Mouse (Mus musculus) liver, embryonic 12.5 days (tissue): Measurements from ENCODE around the gene Syt6. TPM values are rescaled to one million over a fixed set of nuclear protein-coding genes. Genes with fewer than 3 reads are reported as not detected.
A peak's percentile ranks its signal among the peaks of the same experiment; 100 is the strongest.

Source experiments
- ATAC-seq: fragments of 200-750 bp; cut with Nextera tagmentation; 2 replicates; pipeline ENCODE4 v1.8.0; 2017; ENCODE audit warnings: moderate number of reproducible peaks, mild to moderate bottlenecking, moderate library complexity
- H3K27ac ChIP-seq: fragments of 300-500 bp; sonication (generic); 2 replicates; pipeline ENCODE4 v1.5.1; 2016; ENCODE audit warnings: mild to moderate bottlenecking
- H3K27me3 ChIP-seq: fragments of 300-500 bp; sonication (generic); replicated peaks from 2 replicates; pipeline ENCODE4 v1.6.1; 2016; ENCODE audit warnings: mild to moderate bottlenecking, moderate library complexity
- H3K36me3 ChIP-seq: fragments of 300-500 bp; sonication (generic); 2 replicates; pipeline ENCODE4 v1.6.1; 2016; ENCODE audit warnings: mild to moderate bottlenecking, moderate library complexity
- H3K4me1 ChIP-seq: fragments of 300-500 bp; sonication (generic); 2 replicates; pipeline ENCODE4 v1.6.1; 2016
- H3K4me2 ChIP-seq: fragments of 300-500 bp; sonication (generic); 2 replicates; pipeline ENCODE4 v1.6.1; 2016; ENCODE audit warnings: mild to moderate bottlenecking, moderate library complexity
- H3K4me3 ChIP-seq: fragments of 300-500 bp; sonication (generic); 2 replicates; pipeline ENCODE4 v1.5.1; 2016; ENCODE audit warnings: mild to moderate bottlenecking, moderate library complexity
- H3K9ac ChIP-seq: fragments of 300-500 bp; sonication (generic); 2 replicates; pipeline ENCODE4 v1.6.1; 2016; ENCODE audit warnings: mild to moderate bottlenecking, moderate library complexity
- H3K9me3 ChIP-seq: fragments of 300-500 bp; sonication (generic); replicated peaks from 2 replicates; pipeline ENCODE4 v1.6.1; 2016; ENCODE audit warnings: mild to moderate bottlenecking, moderate library complexity
- WGBS: fragments of 180-500 bp; shearing (Covaris S2); methylation state at CpG from one replicate; pipeline ENCODE4 v1.1.7; 2016; ENCODE audit not compliant: insufficient replicate concordance; 5-methylcytosine and 5-hydroxymethylcytosine counted together
- polyA plus RNA-seq: library from polyadenylated mRNA; unstranded; fragments of >200 nt; fragmentation: Nextera tagmentation; extraction: Ambion mirVana; gene quantifications from 2 replicates; pipeline ENCODE4 v1.2.1, GENCODE M21; 2016

Syt6 gene
- polyA plus RNA-seq = 0.14 and 0.19 TPM in 2 replicates

DNA sequence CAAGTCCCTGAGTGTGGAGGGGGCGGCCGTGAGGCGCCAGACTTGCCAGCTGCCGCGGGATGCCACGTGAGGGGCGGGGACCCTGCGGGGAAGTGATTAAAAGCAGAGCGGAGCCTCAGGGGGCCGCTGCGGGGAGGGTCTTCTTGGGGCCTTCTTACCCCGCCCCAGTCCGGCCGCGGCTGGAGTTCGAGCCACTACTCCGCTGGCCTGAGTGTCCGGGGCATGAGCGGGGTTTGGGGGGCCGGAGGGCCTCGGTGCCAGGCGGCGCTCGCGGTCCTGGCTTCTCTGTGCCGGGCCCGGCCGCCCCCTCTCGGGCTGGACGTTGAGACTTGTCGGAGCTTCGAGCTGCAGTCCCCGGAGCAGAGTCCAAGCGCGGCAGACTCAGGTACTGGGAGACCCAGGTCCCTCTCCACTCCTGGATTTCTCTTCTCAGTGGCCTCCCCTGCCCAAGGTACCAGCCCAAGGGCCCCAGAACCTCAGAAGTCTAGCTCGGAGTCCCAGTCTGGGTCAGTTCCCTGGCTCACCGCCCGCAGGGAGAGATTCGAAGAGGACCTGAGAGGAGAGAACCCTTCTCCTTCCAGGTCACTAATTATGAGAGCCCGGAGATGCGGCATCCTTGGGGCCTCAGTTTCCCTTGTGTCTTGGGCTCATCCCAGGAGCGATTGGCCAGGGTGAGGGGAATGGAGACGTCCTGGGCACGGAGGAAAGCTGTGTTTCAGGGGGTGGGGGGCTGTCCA, at the start of gene Syt6:
Syt6 (plus strand) TSS at position 76 of the 737 bp plus-strand sequence.
- Histone ChIP-seq H3K9me3 (no peaks in the 10 kb centered on the region), H3K27me3 (peaks cover 91% of the 10 kb centered on the region), H3K27ac (no peak within 1 kb of the TSS), H3K4me3 (peak within 1 kb of the TSS; percentile 41), H3K4me1 (peaks cover 11% of the 10 kb centered on the region; the same call in 1 of the 2 replicates), H3K36me3 (no peaks in the 10 kb centered on the region), H3K9ac (no peak within 1 kb of the TSS), H3K4me2 (peak within 1 kb of the TSS; percentile 64)
- 5% methylated on average over 44 of the region's 44 CpGs for WGBS
- ATAC-seq = no peak

DNA sequence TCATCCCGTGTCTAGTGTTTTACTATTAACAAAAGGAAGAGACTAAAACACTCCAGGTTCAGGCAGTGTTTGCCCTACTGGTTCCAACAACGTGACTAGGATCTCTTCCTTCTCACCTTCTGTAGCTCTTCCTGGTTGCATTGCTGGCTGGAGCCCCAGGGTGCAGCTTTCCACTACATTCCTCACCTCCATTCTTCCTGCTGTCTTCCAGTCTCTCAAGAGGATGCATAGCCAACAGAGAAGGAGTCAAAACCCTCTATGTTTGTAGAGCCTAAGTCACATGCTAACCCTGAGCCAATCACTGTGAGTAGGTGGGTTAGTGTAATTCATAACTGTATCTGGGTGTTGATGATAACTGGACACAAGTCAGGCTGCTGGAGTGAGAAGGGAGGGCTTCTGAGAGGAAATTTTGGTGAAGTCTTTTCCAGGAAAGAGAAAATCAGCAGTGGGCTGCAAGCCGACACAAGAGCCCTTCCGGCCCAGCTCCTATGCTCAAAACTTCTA, 48.8 kb upstream of the Syt6 start:
- 52% methylated on average over 4 of the region's 4 CpGs for WGBS
- H3K4me1 ChIP-seq = no peaks in the 10 kb centered on the region
- H3K9ac ChIP-seq = no peak overlapping the region
- no peaks in the 10 kb centered on the region for H3K27me3 ChIP-seq
- H3K36me3 ChIP-seq = no peaks in the 10 kb centered on the region
- H3K4me2 ChIP-seq = no peak overlapping the region
- no peak overlapping the region for H3K4me3 ChIP-seq
- H3K27ac ChIP-seq = no peak overlapping the region
- ATAC-seq = no peak
- H3K9me3 ChIP-seq = no peaks in the 10 kb centered on the region

DNA sequence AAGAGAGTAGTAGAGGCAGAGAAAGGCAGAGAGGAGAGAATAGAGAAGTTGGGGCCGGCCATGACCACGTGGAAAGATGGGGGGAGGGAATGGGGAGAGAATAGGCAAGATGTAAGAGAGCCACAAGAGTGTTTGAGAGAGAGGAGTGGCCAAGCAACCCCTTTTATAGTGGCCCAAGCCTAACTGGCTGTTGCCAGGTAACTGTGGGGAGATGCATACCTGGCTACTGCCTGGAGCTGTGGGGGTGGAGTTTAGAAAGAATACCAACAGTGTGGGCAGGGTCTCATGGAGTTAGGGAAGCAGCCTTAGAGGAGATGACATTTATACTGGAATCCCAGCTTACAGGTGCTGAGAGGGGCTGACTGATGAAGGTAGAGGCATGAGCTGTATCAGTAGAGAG, 48.2 kb upstream of the Syt6 start:
- no peak overlapping the region for H3K4me2 ChIP-seq
- H3K9ac ChIP-seq = no peak overlapping the region
- no peaks in the 10 kb centered on the region for H3K36me3 ChIP-seq
- no peak overlapping the region for H3K4me3 ChIP-seq
- no peaks in the 10 kb centered on the region for H3K4me1 ChIP-seq
- WGBS = 17% methylated on average over 2 of the region's 2 CpGs
- no peaks in the 10 kb centered on the region for H3K27me3 ChIP-seq
- ATAC-seq = no peak
- H3K9me3 ChIP-seq = no peaks in the 10 kb centered on the region
- H3K27ac ChIP-seq = no peak overlapping the region

DNA sequence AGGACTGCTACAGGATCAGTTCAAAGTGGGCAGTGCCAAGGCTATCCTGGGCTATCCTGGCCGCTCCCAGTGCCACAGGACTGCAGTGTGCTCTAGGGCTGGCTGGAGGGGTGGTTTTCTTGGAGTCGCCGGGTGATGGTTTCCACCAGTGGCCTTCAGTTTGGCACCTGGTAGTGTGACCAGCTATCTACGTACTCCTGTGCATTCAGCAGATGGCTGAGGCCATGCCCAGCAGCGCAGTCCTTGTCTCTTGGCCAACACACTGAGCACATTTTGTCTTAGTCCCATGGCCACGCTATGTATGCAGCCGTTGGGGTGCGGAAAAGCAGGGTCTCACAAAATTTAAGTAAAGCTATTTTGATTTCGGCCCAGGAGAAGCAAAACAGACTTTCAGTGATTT, 41.0 kb upstream of the Syt6 start:
- no peak overlapping the region for H3K4me3 ChIP-seq
- no peaks in the 10 kb centered on the region for H3K36me3 ChIP-seq
- 85% methylated on average over 9 of the region's 9 CpGs for WGBS
- H3K27me3 ChIP-seq = no peaks in the 10 kb centered on the region
- no peaks in the 10 kb centered on the region for H3K4me1 ChIP-seq
- H3K4me2 ChIP-seq = no peak overlapping the region
- no peak for ATAC-seq
- no peaks in the 10 kb centered on the region for H3K9me3 ChIP-seq
- H3K9ac ChIP-seq = no peak overlapping the region
- no peak overlapping the region for H3K27ac ChIP-seq

DNA sequence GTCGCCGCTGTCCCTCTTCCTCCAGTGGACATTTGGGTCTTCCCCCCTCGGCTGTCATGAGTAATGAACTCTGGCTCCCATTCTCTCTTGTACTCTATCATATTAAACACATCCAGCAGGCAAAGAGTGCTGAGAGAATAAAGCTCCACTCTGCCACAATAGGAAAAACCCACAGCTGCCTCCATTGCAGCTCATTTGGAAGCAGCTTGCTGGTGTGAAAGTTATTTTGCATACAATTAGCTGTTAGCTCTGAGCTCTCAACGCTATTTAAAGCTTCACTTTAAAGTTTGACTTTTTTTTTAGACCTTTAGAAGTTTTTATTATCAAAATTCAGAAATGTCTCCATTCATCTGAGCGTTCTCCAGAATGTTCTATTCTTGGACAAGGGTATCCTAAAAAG, 39.8 kb upstream of the Syt6 start:
- ATAC-seq = no peak

DNA sequence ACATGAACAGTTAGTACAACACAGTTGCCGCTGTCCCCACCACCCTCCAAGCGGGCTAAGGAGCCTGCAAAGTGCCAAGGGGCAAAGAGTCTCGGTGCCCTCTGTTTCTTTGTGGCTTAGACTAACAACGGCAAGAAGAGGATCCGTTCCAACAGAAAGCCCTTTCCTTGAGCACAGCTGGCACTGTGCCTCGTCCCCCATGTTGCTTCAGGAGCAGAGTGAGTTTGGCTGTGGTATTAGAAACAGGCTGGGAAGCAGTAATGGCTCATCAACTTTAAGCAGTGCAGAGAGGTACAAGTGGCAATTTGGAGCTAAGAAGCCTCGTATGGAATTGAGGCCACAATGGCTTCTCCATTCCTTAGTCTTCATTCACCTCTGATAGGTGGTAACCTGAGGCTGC, 35.9 kb upstream of the Syt6 start:
- WGBS = 59% methylated on average over 7 of the region's 7 CpGs
- Histone ChIP-seq H3K36me3 (no peaks in the 10 kb centered on the region), H3K4me3 (no peak overlapping the region), H3K9ac (no peak overlapping the region), H3K9me3 (no peaks in the 10 kb centered on the region), H3K4me2 (no peak overlapping the region), H3K27ac (no peak overlapping the region), H3K4me1 (no peaks in the 10 kb centered on the region), H3K27me3 (no peaks in the 10 kb centered on the region)
- ATAC-seq = no peak

More for the DNA sequence above, 39.8 kb upstream of the Syt6 start:
- Histone ChIP-seq H3K27ac (no peak overlapping the region), H3K36me3 (no peaks in the 10 kb centered on the region), H3K27me3 (no peaks in the 10 kb centered on the region), H3K4me2 (no peak overlapping the region), H3K9me3 (no peaks in the 10 kb centered on the region), H3K9ac (no peak overlapping the region), H3K4me1 (no peaks in the 10 kb centered on the region), H3K4me3 (no peak overlapping the region)
- 44% methylated on average over 5 of the region's 5 CpGs for WGBS

DNA sequence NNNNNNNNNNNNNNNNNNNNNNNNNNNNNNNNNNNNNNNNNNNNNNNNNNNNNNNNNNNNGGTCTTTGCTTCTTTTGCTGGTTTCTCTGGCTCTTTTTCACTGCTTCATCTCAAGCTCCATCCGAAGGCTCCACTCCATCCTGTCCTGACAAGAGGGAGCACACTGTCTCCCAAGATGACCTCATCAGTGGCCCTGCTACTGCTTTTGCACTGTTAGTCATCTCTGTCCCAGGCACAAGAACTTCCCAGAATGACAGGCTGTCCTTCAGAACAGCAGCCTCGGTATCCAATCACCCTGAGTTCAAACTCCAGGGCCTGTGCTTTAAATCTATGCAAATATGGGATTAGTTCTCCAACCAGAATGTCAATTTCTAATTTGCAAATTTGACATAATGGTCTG, 28.9 kb upstream of the Syt6 start:
- WGBS = 24% methylated on average over 2 of the region's 2 CpGs
- H3K27me3 ChIP-seq = no peaks in the 10 kb centered on the region
- H3K36me3 ChIP-seq = no peaks in the 10 kb centered on the region
- no peak overlapping the region for H3K27ac ChIP-seq
- ATAC-seq = no peak
- H3K4me2 ChIP-seq = no peak overlapping the region
- no peaks in the 10 kb centered on the region for H3K4me1 ChIP-seq
- H3K9me3 ChIP-seq = no peaks in the 10 kb centered on the region
- no peak overlapping the region for H3K9ac ChIP-seq
- no peak overlapping the region for H3K4me3 ChIP-seq

DNA sequence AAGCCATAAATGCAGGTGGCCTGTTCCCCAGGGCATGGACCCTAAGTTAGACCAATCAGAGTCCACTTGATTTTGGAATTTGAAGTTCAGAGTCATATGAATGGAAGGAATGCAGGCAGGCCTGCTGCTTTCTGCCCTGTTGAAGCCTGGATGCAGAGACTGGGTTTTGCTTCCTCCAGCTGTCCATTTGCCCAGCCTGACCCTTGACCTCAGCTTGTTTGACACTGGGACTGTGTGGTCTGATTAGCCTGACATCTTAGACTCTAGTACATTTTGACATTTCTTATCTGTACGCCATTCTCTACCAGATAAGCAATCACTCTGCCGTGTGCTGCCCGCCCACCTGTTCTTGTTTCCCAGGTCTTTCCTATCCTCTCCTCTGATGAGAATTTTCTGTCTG, 28.4 kb upstream of the Syt6 start:
- Histone ChIP-seq H3K4me3 (no peak overlapping the region), H3K27me3 (no peaks in the 10 kb centered on the region), H3K4me1 (no peaks in the 10 kb centered on the region), H3K4me2 (no peak overlapping the region), H3K27ac (no peak overlapping the region), H3K9me3 (no peaks in the 10 kb centered on the region), H3K9ac (no peak overlapping the region), H3K36me3 (no peaks in the 10 kb centered on the region)
- 32% methylated on average over 3 of the region's 3 CpGs for WGBS
- ATAC-seq = no peak

DNA sequence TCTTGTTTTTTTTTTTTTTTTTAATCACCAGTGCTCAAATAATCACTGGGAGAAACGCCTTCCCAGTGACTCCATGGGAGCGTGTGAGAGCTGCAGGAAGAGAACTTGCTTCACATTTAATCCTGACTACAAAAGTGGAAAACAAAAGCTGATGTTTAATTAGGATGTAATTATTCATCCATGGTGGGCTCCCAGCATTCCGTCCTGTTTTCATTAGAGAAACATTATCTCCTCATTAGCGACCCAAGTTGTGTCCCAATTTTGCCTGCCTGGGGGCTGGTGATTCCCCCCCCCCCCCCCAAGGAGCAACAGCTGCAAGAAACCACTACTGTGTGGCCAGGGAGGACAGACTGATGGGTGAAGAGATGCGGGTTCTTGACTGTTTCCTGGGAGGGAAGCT, 24.8 kb upstream of the Syt6 start:
- Histone ChIP-seq H3K27me3 (no peaks in the 10 kb centered on the region), H3K4me1 (no peaks in the 10 kb centered on the region), H3K9me3 (no peaks in the 10 kb centered on the region), H3K4me3 (no peak overlapping the region), H3K9ac (no peak overlapping the region), H3K36me3 (no peaks in the 10 kb centered on the region), H3K4me2 (no peak overlapping the region), H3K27ac (no peak overlapping the region)
- 56% methylated on average over 5 of the region's 5 CpGs for WGBS
- ATAC-seq = no peak

DNA sequence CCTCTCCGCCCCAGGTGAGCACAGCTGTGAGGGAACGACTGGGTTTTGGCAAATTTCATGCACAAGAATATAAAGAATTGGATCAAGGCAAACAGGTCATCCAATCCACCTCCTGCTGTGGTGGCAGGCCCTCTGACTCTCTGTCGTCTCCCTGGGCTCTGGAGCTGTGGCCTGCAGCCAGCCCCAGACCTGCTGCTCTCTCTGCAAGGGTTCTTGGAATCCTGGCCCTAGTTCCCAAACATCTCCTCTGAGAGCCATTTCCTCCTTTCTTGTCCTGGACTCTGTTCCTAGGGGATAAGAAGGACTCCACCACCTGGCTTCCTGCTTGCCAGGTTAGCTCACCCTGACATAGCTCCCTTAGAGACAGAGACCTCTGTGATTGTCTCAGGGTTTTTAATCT, 7.8 kb upstream of the Syt6 start:
- WGBS = 47% methylated on average over 3 of the region's 3 CpGs
- H3K4me3 ChIP-seq = no peak overlapping the region
- H3K27me3 ChIP-seq = peaks cover 13% of the 10 kb centered on the region
- ATAC-seq = no peak
- no peak overlapping the region for H3K4me2 ChIP-seq
- H3K9me3 ChIP-seq = no peaks in the 10 kb centered on the region
- H3K4me1 ChIP-seq = no peaks in the 10 kb centered on the region
- H3K9ac ChIP-seq = no peak overlapping the region
- H3K36me3 ChIP-seq = no peaks in the 10 kb centered on the region
- no peak overlapping the region for H3K27ac ChIP-seq

DNA sequence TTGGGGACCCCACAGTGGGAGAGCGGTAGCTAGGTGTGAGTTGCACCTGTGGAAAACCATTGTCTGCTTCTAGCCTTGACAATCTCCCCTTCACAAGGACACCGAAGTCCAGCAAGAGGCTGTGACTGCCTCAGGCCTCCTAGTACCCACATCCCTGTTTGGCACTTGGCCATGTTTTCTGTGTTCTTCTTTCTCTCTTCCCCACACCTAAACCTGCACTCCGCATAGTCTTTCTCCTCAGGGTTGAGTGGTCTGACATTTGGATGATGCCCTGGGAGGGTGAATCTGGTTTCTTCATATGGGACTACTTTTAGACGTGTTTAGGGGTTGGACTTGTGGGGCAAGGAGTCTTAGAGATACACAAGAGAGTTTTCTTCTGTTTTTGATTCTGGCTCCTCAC, 2.5 kb upstream of the Syt6 start:
- H3K9me3 ChIP-seq = no peaks in the 10 kb centered on the region

DNA sequence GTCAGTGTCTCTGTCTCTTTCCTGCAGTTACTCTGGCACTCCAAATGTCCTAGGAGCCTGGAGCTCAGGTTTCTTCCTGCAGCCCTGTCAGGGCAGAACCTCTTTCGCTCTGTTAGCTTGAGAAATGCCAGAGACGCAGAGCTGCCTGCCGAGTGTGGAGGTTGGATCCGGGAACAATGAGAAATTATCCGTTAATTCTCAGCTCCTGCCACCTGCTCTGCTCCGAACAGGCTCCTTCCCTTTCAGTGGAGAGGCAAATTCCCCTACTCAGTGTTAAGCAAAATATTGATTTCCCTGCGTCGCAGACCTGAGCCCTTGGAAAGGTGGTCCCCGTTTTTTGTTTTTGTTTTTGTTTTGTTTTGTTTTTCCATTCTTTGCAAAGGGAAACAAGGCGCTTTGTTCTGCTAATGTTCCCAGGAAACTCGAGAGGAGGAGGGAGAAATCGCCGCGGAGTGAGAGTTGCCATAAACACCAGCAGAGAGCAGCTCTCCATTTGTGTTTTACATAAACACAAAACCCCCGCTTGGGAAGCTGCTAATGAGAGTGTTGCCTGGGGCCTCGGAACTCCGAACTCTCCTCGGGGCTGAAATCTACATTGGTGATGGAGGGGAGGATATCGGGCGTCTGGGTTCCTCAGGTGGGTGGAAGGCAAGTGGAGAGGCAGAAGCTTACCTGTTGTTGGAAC, 1.8 kb upstream of the Syt6 start:
- ATAC-seq = no peak
- Histone ChIP-seq H3K4me1 (peaks cover 11% of the 10 kb centered on the region; the same call in 1 of the 2 replicates), H3K4me2 (no peak overlapping the region), H3K4me3 (no peak overlapping the region), H3K27me3 (peaks cover 73% of the 10 kb centered on the region), H3K9ac (no peak overlapping the region), H3K36me3 (no peaks in the 10 kb centered on the region), H3K27ac (no peak overlapping the region), H3K9me3 (no peaks in the 10 kb centered on the region)
- 4% methylated on average over 20 of the region's 20 CpGs for WGBS

More for the DNA sequence above, 2.5 kb upstream of the Syt6 start:
- 59% methylated on average over 4 of the region's 4 CpGs for WGBS
- H3K9ac ChIP-seq = no peak overlapping the region
- no peak for ATAC-seq
- no peaks in the 10 kb centered on the region for H3K36me3 ChIP-seq
- H3K4me1 ChIP-seq = peaks cover 11% of the 10 kb centered on the region; the same call in 1 of the 2 replicates
- no peak overlapping the region for H3K4me2 ChIP-seq
- no peak overlapping the region for H3K27ac ChIP-seq
- peaks cover 66% of the 10 kb centered on the region for H3K27me3 ChIP-seq
- no peak overlapping the region for H3K4me3 ChIP-seq
